Mouse (Mus musculus) heart, postnatal 0 days (tissue): ENCODE results near the gene Pde4b.
A peak's percentile ranks its signal among the peaks of the same experiment; 100 is the strongest.

Source experiments
- CTCF ChIP-seq: IDR thresholded peaks from 2 replicates; pipeline ENCODE4 v1.5.1; 2016; ENCODE audit warnings: antibody characterized with exemption, control low read depth, low read depth
- EP300 ChIP-seq: IDR thresholded peaks from 2 replicates; pipeline ENCODE4 v1.6.1; 2016; ENCODE audit warnings: antibody characterized with exemption, low read depth

- TF ChIP-seq CTCF (peak; percentile 42), EP300 (no peak)
These were observed 234.0 kb downstream of the Pde4b start for GRCm38 (mm10) chr4:102321340-102321739.
